27 mouse cellular contexts compared by ENCODE assay signal in genomic region chr6:140485636-140486035, GRCm38 (mm10).
DNase-seq lines count a peak whose midpoint lies in the region; ATAC-seq lines count a peak whose summit lies in the region.
"Had no signal": no experiment of that assay in that cellular context is flagged by ENCODE, and none has a peak within 500 bp of the region (broad histone marks: within the 10 kb centered on the region; RNA-seq: fewer than 3 reads in every experiment).

No protein-coding gene starts in this region.

- no peak for ATAC-seq in heart, embryonic 12.5 days (ENCODE audit: insufficient number of reproducible peaks, low FRiP score)
- peak; percentile 83 for ATAC-seq in common myeloid progenitor, adult 5-6 weeks (replicated peaks; ENCODE audit: low read depth, poor library complexity, severe bottlenecking)
- peak; percentile 49; the same call in 1 of the 2 replicates for ATAC-seq in megakaryocyte, adult 5-6 weeks (ENCODE audit: poor library complexity, severe bottlenecking)
- no peak for ATAC-seq in forebrain, embryonic 12.5 days (ENCODE audit: low FRiP score)
- ATAC-seq: activated CD4-positive, CD25-positive, alpha-beta regulatory T cell, adult 4 months; CD4-positive, CD25-positive, alpha-beta regulatory T cell, adult 4 months; forebrain, embryonic 13.5 days; forebrain, embryonic 15.5 days; forebrain, postnatal 0 days; Patski had no signal

- H3K4me3 ChIP-seq in heart, embryonic 12.5 days, result no peak overlapping the region
- no peak overlapping the region for H3K4me3 ChIP-seq in forebrain, embryonic 12.5 days (replicated peaks)
- H3K4me3 ChIP-seq: embryonic facial prominence, embryonic 13.5 days; embryonic facial prominence, embryonic 15.5 days; erythroblast, embryonic 14.5 days; forebrain, embryonic 10.5 days; forebrain, embryonic 13.5 days; forebrain, embryonic 15.5 days had no signal

- no peaks in the 10 kb centered on the region for H3K9me3 ChIP-seq in heart, embryonic 12.5 days (replicated peaks)
- no peaks in the 10 kb centered on the region for H3K9me3 ChIP-seq in forebrain, embryonic 12.5 days
- H3K9me3 ChIP-seq: embryonic facial prominence, embryonic 13.5 days; embryonic facial prominence, embryonic 15.5 days; forebrain, embryonic 10.5 days; forebrain, embryonic 13.5 days; forebrain, embryonic 15.5 days had no signal

- no peaks in the 10 kb centered on the region for H3K36me3 ChIP-seq in heart, embryonic 12.5 days
- no peaks in the 10 kb centered on the region for H3K36me3 ChIP-seq in forebrain, embryonic 12.5 days (replicated peaks)
- H3K36me3 ChIP-seq: embryonic facial prominence, embryonic 13.5 days; embryonic facial prominence, embryonic 15.5 days; forebrain, embryonic 15.5 days; G1E had no signal

- H3K27ac ChIP-seq in heart, embryonic 12.5 days (ENCODE audit: poor library complexity, severe bottlenecking), result no peak overlapping the region
- no peak overlapping the region for H3K27ac ChIP-seq in forebrain, embryonic 12.5 days
- H3K27ac ChIP-seq: embryonic facial prominence, embryonic 13.5 days; embryonic facial prominence, embryonic 15.5 days; forebrain, embryonic 10.5 days; forebrain, embryonic 13.5 days; forebrain, embryonic 15.5 days had no signal

- H3K27me3 ChIP-seq in heart, embryonic 12.5 days (replicated peaks), result no peaks in the 10 kb centered on the region
- no peaks in the 10 kb centered on the region for H3K27me3 ChIP-seq in forebrain, embryonic 12.5 days
- H3K27me3 ChIP-seq: CH12.LX; embryonic facial prominence, embryonic 13.5 days; embryonic facial prominence, embryonic 15.5 days; forebrain, embryonic 13.5 days; forebrain, embryonic 15.5 days; Patski had no signal

- WGBS in heart, embryonic 12.5 days, result 77% methylated on average over 6 of the region's 6 CpGs
- WGBS in forebrain, embryonic 12.5 days, result 80% methylated on average over 6 of the region's 6 CpGs

- no peak overlapping the region for H3K9ac ChIP-seq in heart, embryonic 12.5 days
- no peak overlapping the region for H3K9ac ChIP-seq in forebrain, embryonic 12.5 days
- H3K9ac ChIP-seq: embryonic facial prominence, embryonic 13.5 days; embryonic facial prominence, embryonic 15.5 days; forebrain, embryonic 13.5 days; forebrain, embryonic 15.5 days; forebrain, postnatal 0 days had no signal

- DNase-seq in heart, adult 11 months, result peak; percentile 87
- DNase-seq in urinary bladder, postnatal 36 days (ENCODE audit: low spot score in 2 of 2), result no peak
- DNase-seq: adrenal gland, adult 8-10 months; adrenal gland, postnatal 14 days; adrenal gland, postnatal 36 days; B cell, adult 2 months; cerebellum, adult 11-12 months; cerebellum, adult 2 months; cerebellum, adult 9-10 months; cerebellum, postnatal 10 days; embryo, embryonic 11 days; forebrain, postnatal 0 days had no signal

- no peak overlapping the region for H3K4me2 ChIP-seq in heart, embryonic 12.5 days
- H3K4me2 ChIP-seq in forebrain, embryonic 12.5 days, result no peak overlapping the region
- H3K4me2 ChIP-seq: embryonic facial prominence, embryonic 13.5 days; embryonic facial prominence, embryonic 15.5 days; forebrain, embryonic 13.5 days; forebrain, embryonic 15.5 days had no signal

- peaks cover 39% of the 10 kb centered on the region for H3K4me1 ChIP-seq in heart, embryonic 12.5 days (replicated peaks)
- peaks cover 24% of the 10 kb centered on the region; the same call in 1 of the 2 replicates for H3K4me1 ChIP-seq in forebrain, embryonic 12.5 days

Comparison
In these comparisons a context has a peak if more than half of its experiments do, and no peak if none do; other contexts are left out.
1. ATAC-seq: peak in common myeloid progenitor, adult 5-6 weeks (single experiment) and megakaryocyte, adult 5-6 weeks (single experiment); none in heart, embryonic 12.5 days (single experiment) and forebrain, embryonic 12.5 days (single experiment).